Mouse (Mus musculus) mouse trophoblast stem cell (cell line): Measurements from ENCODE around the gene Tgoln1.

Source experiments
- in situ Hi-C, 2 experiments: fragments of 300-500 bp; cut with MseI, MboI; formaldehyde crosslinking; loops; 2 replicates in 1 of 2; 3 replicates in 1 of 2; pipeline ENCODE4 v1.15.1; 2025

Tgoln1 gene

GRCm38 (mm10) chr6:72597083-72597874, 19.5 kb downstream of the Tgoln1 start:
- in situ Hi-C loops: no loop called here

GRCm38 (mm10) chr6:72593914-72594313, 22.9 kb downstream of the Tgoln1 start:
- in situ Hi-C loops: no loop called here

DNA sequence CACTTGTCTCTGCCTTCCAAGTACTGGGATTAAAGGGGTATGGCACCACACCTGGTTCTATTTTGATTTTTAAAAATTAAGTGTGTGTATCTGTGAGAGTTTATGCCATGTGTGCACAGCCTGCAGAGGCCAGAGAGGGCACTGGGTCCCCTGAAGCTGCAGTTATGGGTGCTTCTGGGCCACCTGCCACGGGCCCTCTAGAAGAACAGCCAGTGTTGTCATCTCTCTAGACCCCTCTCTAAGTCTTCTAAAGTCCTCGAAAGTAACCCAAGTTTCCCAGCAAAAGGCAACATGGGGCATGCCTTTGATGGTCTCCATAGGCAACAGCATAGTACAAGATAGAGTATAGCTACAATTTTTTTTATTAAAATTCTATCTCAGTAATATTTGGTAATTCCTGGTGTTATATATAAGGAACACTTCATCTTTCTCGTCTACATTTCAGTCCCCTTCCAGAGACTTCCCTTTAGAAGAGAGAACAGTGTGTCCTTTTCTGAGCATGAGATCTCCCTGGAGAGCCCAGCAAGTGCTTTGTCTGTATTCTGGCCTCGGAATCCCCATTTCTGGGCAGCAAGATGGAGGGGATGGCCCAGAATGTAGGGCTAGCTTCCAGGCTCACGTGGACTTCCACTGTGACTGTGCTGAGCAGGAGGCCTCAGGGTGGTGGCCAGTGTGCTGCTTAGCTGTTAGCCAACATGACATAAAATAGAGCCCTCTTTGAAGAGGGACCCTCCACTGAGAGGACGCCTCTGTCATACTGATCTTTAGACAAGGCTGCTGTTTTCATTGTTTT, 23.6 kb downstream of the Tgoln1 start:
- in situ Hi-C loops: no loop called here

- in situ Hi-C loops: no loop called here
These were observed 26.7 kb downstream of the Tgoln1 start for GRCm38 (mm10) chr6:72590111-72590510.

GRCm38 (mm10) chr6:72588307-72588706, 28.5 kb downstream of the Tgoln1 start:
- in situ Hi-C loops: no loop called here

DNA sequence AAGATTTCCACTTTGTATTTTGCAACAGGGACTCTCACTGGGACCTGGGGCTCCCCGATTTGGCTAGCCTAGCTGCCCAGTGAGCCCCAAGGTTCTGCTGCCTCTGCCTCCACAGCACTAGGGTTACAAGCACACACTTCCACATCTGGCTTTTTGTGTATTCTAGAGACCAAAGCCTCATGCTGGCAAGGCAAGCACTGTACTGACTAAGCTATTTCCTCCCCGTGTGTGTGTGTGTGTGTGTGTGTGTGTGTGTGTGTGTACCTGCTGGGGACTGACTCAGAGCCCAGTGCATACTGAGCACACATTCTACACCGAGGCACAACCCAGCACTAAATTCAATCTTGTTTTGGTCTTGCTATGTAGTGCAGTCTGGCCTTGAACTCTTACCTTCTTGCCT, 30.1 kb downstream of the Tgoln1 start:
- in situ Hi-C loops: no loop called here

- in situ Hi-C loops: no loop called here
These were observed 32.6 kb downstream of the Tgoln1 start for GRCm38 (mm10) chr6:72584154-72584553.

DNA sequence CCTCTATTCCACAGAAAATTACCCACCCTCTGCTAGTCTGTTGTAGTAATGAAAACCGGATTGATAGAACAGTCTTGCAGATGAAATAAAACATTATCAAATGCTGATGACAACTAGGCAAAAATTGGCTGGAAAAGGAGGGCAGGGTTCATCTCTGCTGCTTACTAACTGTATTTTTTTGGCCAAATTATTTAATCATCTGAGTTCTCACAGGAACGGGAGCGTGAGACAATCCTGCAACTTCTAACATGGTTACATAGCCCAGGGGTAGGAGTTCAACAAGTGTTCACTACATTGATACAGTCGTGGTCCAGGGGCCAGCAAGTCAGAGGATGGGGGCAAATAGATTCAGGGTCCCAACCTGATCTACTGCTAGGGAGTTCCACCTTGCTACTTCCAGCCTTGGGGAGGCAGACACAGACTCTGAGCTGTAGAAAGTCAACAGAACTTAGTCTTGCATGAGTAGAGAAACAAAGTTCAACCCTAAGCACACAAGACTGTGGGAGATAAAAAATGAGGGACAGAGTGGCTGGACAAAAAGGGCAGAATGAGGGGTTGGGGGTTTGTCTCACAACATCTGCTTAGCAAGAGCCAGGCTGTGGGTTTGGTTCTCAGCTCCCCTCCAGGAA, 33.5 kb downstream of the Tgoln1 start:
- in situ Hi-C loops: no loop called here

GRCm38 (mm10) chr6:72581625-72582382, 35.0 kb downstream of the Tgoln1 start:
- in situ Hi-C loops: no loop called here

DNA sequence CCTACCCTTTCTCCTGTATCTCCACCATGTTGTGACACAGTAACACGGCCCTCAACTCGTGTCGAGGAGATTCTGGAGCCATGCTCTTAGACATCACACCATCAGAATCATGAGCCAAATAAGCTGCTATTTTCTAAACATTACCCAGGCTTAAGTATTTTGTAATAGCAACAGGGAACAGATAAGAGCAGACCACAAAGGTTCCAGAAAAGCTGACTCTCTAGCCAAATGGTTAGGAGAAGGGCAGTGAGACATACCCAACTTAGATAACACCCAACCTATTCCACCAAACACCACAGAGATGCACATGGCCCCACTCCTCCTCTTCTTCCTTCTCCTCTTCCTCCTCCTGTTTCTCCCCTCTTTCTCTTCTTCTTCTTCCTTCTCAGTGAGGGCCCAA, 40.8 kb downstream of the Tgoln1 start:
- in situ Hi-C loops: no loop called here

DNA sequence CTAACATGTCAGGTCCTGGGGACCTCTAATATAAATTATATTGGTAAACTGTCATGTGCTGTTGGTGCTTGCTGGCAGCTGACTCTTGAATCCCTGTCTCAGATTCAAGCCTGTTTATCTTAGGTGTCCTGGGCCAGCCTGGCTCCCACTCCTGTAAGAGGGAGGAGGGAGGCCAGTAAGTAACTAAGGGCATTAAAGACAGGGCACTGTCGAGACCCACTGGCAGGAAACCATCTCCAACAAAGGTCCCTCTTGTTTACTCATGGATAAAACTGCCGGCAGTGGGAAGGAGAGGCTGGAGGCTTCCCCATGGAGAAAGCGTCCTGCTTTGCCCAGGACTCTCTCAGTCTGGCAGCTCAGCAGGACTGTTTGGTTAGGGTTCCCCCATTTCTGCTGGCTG, 45.0 kb downstream of the Tgoln1 start:
- in situ Hi-C loops: no loop called here

GRCm38 (mm10) chr6:72570644-72571397, 46.0 kb downstream of the Tgoln1 start:
- in situ Hi-C loops: no loop called here

GRCm38 (mm10) chr6:72568736-72569135, 48.1 kb downstream of the Tgoln1 start:
- in situ Hi-C loops: no loop called here

DNA sequence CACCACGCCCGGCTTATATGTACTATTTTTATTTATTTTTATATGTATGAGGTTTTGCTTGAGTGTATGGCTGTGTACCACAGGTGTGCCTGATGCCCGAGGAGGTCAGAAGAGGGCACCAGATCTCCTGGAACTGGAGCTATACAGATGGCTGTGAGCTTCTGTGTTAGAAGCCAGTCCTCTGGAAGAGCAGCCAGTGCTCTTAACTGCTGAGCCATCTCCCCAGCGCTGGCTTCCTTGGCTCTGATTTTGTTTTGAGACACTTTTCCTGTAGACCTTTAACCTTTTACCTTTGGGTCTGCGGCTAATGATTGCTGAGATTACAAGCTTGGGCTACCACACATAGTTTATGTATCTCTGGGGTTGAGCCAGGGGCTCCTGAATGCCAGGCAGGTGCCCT, 49.3 kb downstream of the Tgoln1 start:
- in situ Hi-C loops: no loop called here

DNA sequence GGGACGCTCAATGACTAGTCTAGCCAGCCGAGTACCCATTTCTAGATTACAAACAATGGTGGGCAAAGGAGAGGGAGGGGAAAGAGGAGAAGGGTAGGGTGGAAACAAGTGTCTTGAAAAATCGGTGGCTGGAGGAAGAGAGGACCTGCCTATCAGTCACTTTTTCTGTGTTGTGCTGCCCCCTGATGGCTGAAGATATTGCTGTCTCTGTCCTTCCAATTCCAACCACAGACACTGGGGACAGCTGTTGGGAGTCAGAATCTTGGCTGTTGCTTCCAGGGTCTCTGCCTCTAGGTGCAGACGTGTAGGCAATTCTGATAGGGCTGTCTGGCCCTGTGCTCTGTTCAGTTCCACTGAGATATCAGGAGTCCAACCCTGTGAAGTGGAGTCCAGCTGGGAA, 50.8 kb downstream of the Tgoln1 start:
- in situ Hi-C loops: no loop called here

GRCm38 (mm10) chr6:72565506-72565905, 51.3 kb downstream of the Tgoln1 start:
- in situ Hi-C loops: no loop called here

- in situ Hi-C loops: no loop called here
These were observed 53.9 kb downstream of the Tgoln1 start for GRCm38 (mm10) chr6:72562894-72563293.

DNA sequence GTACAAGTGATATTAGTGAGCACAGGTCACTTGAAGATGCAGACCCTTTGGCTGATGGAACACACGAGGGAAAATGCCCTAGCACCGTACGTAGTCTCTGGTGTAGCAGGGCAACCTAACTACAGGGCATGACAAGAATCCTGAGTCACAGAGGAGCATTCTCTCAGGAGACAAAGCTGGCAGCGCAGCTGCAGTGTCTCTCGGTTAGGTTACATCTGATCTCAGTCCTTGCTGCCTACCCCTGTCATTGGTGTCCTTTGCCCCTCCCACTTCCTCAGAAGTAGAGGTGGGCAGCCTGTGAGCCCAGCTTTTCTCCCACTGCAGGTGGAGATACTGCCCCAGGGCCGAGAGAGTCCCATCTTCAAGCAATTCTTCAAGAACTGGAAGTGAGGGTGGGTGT, 54.3 kb downstream of the Tgoln1 start:
- in situ Hi-C loops: no loop called here

- in situ Hi-C loops: no loop called here
These were observed 56.0 kb downstream of the Tgoln1 start for GRCm38 (mm10) chr6:72560801-72561200.
